Mouse (Mus musculus) spleen, adult 2 months (tissue): ENCODE results near the gene Magea4. TPM values are rescaled to one million over a fixed set of nuclear protein-coding genes. Genes with fewer than 3 reads are reported as not detected.

Experiments used
- DNase-seq, 2 experiments: peaks; one replicate each; pipeline versions ENCODE4 v3.0.0 to v3.0.0-alpha.2; 2012 to 2021; ENCODE audit warnings: low spot score in 2 of 2, low read depth in 1 of 2
- H3K27ac ChIP-seq: fragments of 200-500 bp; 2 replicates; pipeline ENCODE4 v1.5.1; 2012; ENCODE audit warnings: low read length, inconsistent platforms; ENCODE audit not compliant: insufficient read depth
- H3K27me3 ChIP-seq: fragments of 200-500 bp; 2 replicates; pipeline ENCODE4 v1.6.1; 2012; ENCODE audit warnings: mild to moderate bottlenecking, moderate library complexity, low read length, inconsistent platforms; ENCODE audit not compliant: control insufficient read depth, insufficient read depth
- H3K36me3 ChIP-seq: fragments of 200-500 bp; 2 replicates; pipeline ENCODE4 v1.6.1; 2012; ENCODE audit warnings: mild to moderate bottlenecking, low read length, inconsistent platforms; ENCODE audit not compliant: control insufficient read depth, insufficient read depth
- H3K4me1 ChIP-seq: fragments of 200-500 bp; 2 replicates; pipeline ENCODE4 v1.6.1; 2011; ENCODE audit warnings: inconsistent platforms; ENCODE audit not compliant: control insufficient read depth, insufficient read depth, insufficient read length
- H3K4me3 ChIP-seq: fragments of 200-500 bp; 2 replicates; pipeline ENCODE4 v1.5.1; 2011; ENCODE audit warnings: mild to moderate bottlenecking, inconsistent platforms; ENCODE audit not compliant: insufficient read depth, insufficient read length; ENCODE audit errors: extremely low read depth
- CTCF ChIP-seq: fragments of 200-500 bp; IDR thresholded peaks from 2 replicates; pipeline ENCODE4 v1.5.1; 2011; ENCODE audit warnings: mild to moderate bottlenecking, inconsistent platforms; ENCODE audit not compliant: insufficient read depth, insufficient read length, insufficient replicate concordance; ENCODE audit errors: extremely low read depth
- POLR2A ChIP-seq: fragments of 200-500 bp; IDR thresholded peaks from 2 replicates; pipeline ENCODE4 v1.6.1; 2011; ENCODE audit warnings: low read depth, low read length, inconsistent platforms
- WGBS: fragments of 180-500 bp; shearing (Covaris S2); methylation state at CpG from one replicate; pipeline ENCODE4 v1.1.7; 2018; 5-methylcytosine and 5-hydroxymethylcytosine counted together
- polyA plus RNA-seq: library from polyadenylated mRNA; depleted of rRNA; stranded (reverse); fragments of >200 nt; gene quantifications from 2 replicates; pipeline ENCODE4 v1.2.3, GENCODE M21; 2012; rRNA removed

Magea4 gene
- polyA plus RNA-seq = not detected in 2 replicates

- no peaks in the 10 kb centered on the region for H3K36me3 ChIP-seq
- H3K4me1 ChIP-seq = no peaks in the 10 kb centered on the region
- WGBS = 86% methylated on average over 2 of the region's 2 CpGs
- no peak for DNase-seq
- no peak within 1 kb of the TSS for H3K4me3 ChIP-seq
- H3K27me3 ChIP-seq = no peaks in the 10 kb centered on the region
- H3K27ac ChIP-seq = no peak within 1 kb of the TSS
- TF ChIP-seq POLR2A = no peak
- no peak for TF ChIP-seq CTCF
Measured at GRCm38 (mm10) chrX:72221717-72222116, at the start of gene Magea4. Gene Magea4, plus strand, starts transcription at chrX:72222017.

DNA sequence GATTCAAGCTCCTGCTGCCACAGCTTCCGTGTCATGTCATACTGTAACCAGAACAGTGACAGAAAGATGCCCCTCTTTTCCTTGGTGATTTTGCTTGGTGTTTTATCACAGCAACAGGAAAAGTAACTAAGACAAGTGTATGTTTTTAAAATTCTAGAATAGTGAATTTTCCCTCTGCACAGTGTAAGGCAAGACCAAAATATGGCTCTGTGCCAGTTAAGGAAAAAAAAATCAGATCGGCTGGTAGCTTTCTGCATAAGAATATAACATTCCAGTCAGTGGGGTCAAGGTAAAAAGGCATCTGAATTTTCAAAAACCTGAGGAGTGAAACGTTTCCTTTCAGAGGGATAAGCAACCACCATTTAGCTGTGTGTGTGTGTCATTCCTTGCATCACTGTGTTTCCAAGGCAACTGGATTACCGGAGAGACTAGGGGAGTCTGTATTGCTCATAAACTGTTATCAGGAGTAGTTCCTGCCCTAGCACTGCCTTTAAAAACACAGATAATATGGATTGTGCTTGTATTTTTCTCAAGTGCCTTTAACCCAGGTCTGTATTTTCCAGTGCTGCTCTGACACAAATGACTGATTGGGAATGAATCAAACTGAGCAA, 18.8 kb upstream of the Magea4 start:
- TF ChIP-seq POLR2A = no peak
- TF ChIP-seq CTCF = no peak
- H3K27me3 ChIP-seq = no peaks in the 10 kb centered on the region
- H3K36me3 ChIP-seq = no peaks in the 10 kb centered on the region
- no peak overlapping the region for H3K27ac ChIP-seq
- 69% methylated on average over 4 of the region's 4 CpGs for WGBS
- DNase-seq = no peak
- no peaks in the 10 kb centered on the region for H3K4me1 ChIP-seq
- no peak overlapping the region for H3K4me3 ChIP-seq

DNA sequence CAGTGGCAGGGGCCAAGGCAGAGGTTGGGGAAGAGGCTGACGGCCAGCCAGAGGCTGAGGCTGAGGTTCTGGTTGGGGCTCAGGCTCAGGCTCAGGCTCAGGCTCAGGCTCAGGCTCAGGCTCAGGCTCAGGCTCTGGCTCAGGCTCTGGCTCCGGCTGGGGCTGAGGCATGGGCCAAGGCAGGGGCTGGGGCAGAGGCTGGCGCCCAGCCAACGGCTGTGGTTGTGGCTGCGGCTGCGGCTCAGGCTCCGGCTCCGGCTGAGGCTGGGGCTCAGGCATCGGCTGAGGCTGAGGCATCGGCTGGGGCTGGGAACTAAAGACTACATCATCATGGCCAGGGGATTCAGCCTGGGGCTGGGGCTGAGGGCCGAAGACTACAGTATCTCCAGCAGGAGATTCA, 48.8 kb downstream of the Magea4 start:
- H3K4me3 ChIP-seq = no peak overlapping the region
- H3K36me3 ChIP-seq = no peaks in the 10 kb centered on the region
- DNase-seq = no peak
- no peak overlapping the region for H3K27ac ChIP-seq
- 79% methylated on average over 11 of the region's 11 CpGs for WGBS
- no peaks in the 10 kb centered on the region for H3K4me1 ChIP-seq
- no peak for TF ChIP-seq CTCF
- TF ChIP-seq POLR2A = no peak
- H3K27me3 ChIP-seq = no peaks in the 10 kb centered on the region

Other genes with a start within 250 kb of the Magea4 start
- gene Fate1, start 249.0 kb upstream of the Magea4 start, polyA plus RNA-seq = not detected in 2 replicates
- gene Cnga2, start 230.2 kb upstream of the Magea4 start, polyA plus RNA-seq = 0.08 TPM in 1 of 2 replicates, not detected in the other
- gene Gabre, start 52.8 kb downstream of the Magea4 start, polyA plus RNA-seq = 0.88 and 1.3 TPM in 2 replicates
- not detected in 2 replicates for gene Magea10, start 164.8 kb downstream of the Magea4 start, polyA plus RNA-seq